Mouse (Mus musculus): ENCODE results near the gene Lrrc43.
"Not testable (repeated sequence)": the region's sequence is repeated elsewhere in the genome, so short reads cannot be mapped to it uniquely, and the experiment has no call there.

The Lrrc43 gene

GRCm38 (mm10) chr5:123489112-123489785 is at the start of gene Lrrc43, which contains the start of gene Il31:
Gene Lrrc43, plus strand, starts transcription at chr5:123489305.
Gene Il31, minus strand, starts transcription at chr5:123489489.
- no peak for DNase-seq (ENCODE audit: low read depth, low spot score)

GRCm38 (mm10) chr5:123439312-123439711 is 49.8 kb upstream of the Lrrc43 start:
- no peak for DNase-seq (ENCODE audit: low read depth, low spot score)

GRCm38 (mm10) chr5:123439941-123440340 is 49.2 kb upstream of the Lrrc43 start:
- peak; percentile 24 for DNase-seq (ENCODE audit: low read depth, low spot score)

- DNase-seq (ENCODE audit: low read depth, low spot score): no peak
Measured at GRCm38 (mm10) chr5:123440664-123441063, 48.4 kb upstream of the Lrrc43 start.

- DNase-seq (ENCODE audit: low read depth, low spot score): no peak
Measured at GRCm38 (mm10) chr5:123442283-123442682, 46.8 kb upstream of the Lrrc43 start.

- DNase-seq (ENCODE audit: low read depth, low spot score): peak; percentile 78
Measured at GRCm38 (mm10) chr5:123444069-123444468, 45.0 kb upstream of the Lrrc43 start.

- DNase-seq (ENCODE audit: low read depth, low spot score): no peak
Measured at GRCm38 (mm10) chr5:123444849-123445334, 44.2 kb upstream of the Lrrc43 start.

- no peak for DNase-seq (ENCODE audit: low read depth, low spot score)
Measured at GRCm38 (mm10) chr5:123451886-123452285, 37.2 kb upstream of the Lrrc43 start.

GRCm38 (mm10) chr5:123461420-123461819 is 27.7 kb upstream of the Lrrc43 start:
- peak; percentile 28 for DNase-seq (ENCODE audit: low read depth, low spot score)

GRCm38 (mm10) chr5:123464638-123465037 is 24.5 kb upstream of the Lrrc43 start:
- DNase-seq (ENCODE audit: low read depth, low spot score): peak; percentile 20

GRCm38 (mm10) chr5:123470784-123471400 is 18.2 kb upstream of the Lrrc43 start:
- peak; percentile 51 for DNase-seq (ENCODE audit: low read depth, low spot score)

GRCm38 (mm10) chr5:123473817-123474216 is 15.3 kb upstream of the Lrrc43 start:
- no peak for DNase-seq (ENCODE audit: low read depth, low spot score)

- DNase-seq (ENCODE audit: low read depth, low spot score): no peak
Measured at GRCm38 (mm10) chr5:123487659-123488395, 1.3 kb upstream of the Lrrc43 start.

GRCm38 (mm10) chr5:123489935-123490334 is 830 bp downstream of the Lrrc43 start:
- no peak for DNase-seq (ENCODE audit: low read depth, low spot score)

GRCm38 (mm10) chr5:123499717-123500116 is 10.6 kb downstream of the Lrrc43 start:
- DNase-seq (ENCODE audit: low read depth, low spot score): peak; percentile 64

GRCm38 (mm10) chr5:123501973-123502372 is 12.9 kb downstream of the Lrrc43 start:
- no peak for DNase-seq (ENCODE audit: low read depth, low spot score)

GRCm38 (mm10) chr5:123507936-123508723 is 19.0 kb downstream of the Lrrc43 start:
- peak; percentile 90 for DNase-seq (ENCODE audit: low read depth, low spot score)

- no peak for DNase-seq (ENCODE audit: low read depth, low spot score)
Measured at GRCm38 (mm10) chr5:123508921-123509320, 19.8 kb downstream of the Lrrc43 start.

GRCm38 (mm10) chr5:123510160-123510559 is 21.1 kb downstream of the Lrrc43 start, which contains the start of gene B3gnt4:
Gene B3gnt4, plus strand, starts transcription at chr5:123510460.
- DNase-seq (ENCODE audit: low read depth, low spot score): no peak

GRCm38 (mm10) chr5:123511426-123511825 is 22.3 kb downstream of the Lrrc43 start:
- not testable (repeated sequence) for DNase-seq (ENCODE audit: low read depth, low spot score)

GRCm38 (mm10) chr5:123512102-123512501 is 23.0 kb downstream of the Lrrc43 start:
- no peak for DNase-seq (ENCODE audit: low read depth, low spot score)
